Mouse (Mus musculus) liver, adult (tissue): ENCODE data around the gene Kirrel3.

Experiments used
- GATA4 ChIP-seq: IDR thresholded peaks from 2 replicates; pipeline ENCODE4 v1.6.1; 2014; ENCODE audit warnings: mild to moderate bottlenecking, low read length; ENCODE audit not compliant: insufficient replicate concordance

Gene Kirrel3

GRCm38 (mm10) chr9:35049891-35050527 lies 564.3 kb downstream of the Kirrel3 start:
- TF ChIP-seq GATA4: no peak

DNA sequence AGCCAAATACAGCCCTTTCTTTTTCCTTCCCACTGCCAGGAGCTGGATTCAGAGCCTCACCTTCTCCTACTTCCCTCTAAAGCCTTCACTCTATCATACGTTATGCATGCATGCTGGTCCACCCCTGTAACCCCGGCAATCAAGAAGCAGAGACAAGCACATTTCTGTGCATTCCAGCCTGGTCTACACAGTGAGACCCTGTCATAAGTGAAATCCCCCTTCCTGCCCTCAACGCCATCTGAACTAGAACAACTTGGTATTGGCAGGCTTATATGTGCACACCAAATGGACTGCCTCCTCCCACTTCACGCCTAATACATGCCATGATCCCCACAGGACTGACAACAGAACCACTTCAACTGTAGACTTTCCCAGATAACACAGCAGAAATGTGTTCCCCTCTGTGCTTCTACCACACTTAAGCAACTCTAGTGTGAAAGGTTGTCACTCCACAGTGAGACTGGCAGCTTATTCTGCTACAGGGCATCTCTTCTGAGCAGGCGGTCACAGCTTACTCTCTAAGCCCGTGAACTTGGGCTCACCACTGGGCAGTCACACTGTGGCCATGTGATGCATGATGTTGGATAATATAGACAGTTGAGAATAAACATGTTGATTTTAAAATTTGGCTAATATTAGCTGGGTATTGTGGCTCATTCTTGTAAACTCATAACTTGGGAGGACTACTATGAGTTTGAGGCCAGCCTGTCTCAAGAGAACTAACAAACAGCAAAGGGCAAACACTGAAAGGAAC lies 565.2 kb downstream of the Kirrel3 start:
- TF ChIP-seq GATA4: no peak

- no peak for TF ChIP-seq GATA4
Measured at GRCm38 (mm10) chr9:35051666-35052065, 566.0 kb downstream of the Kirrel3 start.

GRCm38 (mm10) chr9:35052671-35053070 lies 567.0 kb downstream of the Kirrel3 start:
- TF ChIP-seq GATA4: no peak

- TF ChIP-seq GATA4: no peak
Measured at GRCm38 (mm10) chr9:35053081-35053480, 567.4 kb downstream of the Kirrel3 start.

GRCm38 (mm10) chr9:35053669-35054068 lies 568.0 kb downstream of the Kirrel3 start:
- no peak for TF ChIP-seq GATA4

DNA sequence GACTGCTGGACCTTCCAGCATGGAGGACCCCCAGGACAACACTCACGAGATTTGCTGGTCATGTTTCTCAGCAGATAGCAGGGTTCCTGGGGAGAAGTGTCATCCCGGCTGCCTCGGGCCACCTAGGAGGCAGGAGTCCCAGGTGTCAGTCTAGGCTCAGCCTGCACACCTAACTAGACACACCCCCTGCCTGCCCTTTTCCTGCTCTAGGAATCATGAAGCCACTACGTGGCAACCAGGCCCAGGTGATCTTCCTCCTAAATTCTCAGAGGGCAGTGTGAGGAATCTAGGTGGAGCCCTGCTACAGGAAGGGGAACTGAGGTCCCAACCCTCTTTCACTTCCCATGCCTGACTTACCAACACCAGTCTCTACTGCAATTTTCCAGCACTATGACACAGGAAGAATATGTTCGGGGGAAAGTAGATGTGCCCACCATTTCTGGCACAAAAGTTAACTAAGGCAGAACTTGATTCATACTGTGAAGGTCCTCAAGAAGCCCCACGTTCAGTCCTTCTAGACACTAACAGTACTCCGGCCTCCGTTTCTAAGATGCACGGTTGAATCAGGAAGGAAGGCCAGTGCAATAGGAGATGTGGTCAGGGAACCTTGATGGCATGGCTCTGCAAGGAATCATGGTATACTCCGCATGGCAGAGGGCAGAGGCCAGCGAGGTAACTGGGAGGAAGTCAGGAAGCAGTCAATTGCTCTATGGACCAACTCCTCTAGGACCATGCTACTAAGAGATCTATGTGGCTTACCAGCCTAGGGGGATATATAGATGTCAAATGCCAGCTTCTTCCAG lies 570.0 kb downstream of the Kirrel3 start:
- TF ChIP-seq GATA4: no peak

DNA sequence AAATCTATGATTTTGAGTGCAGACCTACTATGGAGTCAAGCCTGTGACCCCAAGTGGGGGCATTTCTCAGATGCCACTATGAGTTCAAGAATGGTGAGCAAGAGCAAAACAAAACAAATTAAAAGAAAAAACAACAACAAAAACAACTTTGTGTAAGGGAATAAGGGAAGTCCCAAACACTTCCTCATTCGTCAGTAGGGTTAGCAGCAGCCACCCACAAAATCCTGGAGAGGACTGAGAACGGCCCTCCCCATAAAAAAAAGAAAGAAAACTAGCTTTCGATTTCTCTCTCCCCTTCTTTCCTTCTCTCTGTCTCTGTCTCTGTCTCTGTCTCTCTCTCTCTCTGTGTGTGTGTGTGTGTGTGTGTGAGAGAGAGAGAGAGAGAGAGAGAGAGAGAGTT lies 570.9 kb downstream of the Kirrel3 start:
- no peak for TF ChIP-seq GATA4

DNA sequence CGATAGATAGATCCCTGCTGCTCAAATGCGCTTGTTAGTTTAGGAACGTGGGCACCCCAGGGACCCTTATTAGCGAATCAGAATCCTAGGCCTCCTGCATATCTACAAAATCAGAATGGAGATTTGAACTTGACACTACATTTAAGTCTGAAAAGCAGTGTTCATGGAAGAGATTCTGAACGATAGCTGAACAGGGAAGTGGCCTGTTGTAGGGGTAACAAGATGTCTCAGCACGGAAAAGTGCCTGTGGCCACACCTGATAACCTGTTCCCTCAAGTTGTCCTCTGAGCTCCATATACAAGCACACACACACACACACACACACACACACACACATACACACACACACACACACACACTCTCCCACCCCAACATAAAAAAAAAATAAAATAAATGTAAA lies 571.9 kb downstream of the Kirrel3 start:
- no peak for TF ChIP-seq GATA4

GRCm38 (mm10) chr9:35058186-35058585 lies 572.5 kb downstream of the Kirrel3 start:
- TF ChIP-seq GATA4: no peak

DNA sequence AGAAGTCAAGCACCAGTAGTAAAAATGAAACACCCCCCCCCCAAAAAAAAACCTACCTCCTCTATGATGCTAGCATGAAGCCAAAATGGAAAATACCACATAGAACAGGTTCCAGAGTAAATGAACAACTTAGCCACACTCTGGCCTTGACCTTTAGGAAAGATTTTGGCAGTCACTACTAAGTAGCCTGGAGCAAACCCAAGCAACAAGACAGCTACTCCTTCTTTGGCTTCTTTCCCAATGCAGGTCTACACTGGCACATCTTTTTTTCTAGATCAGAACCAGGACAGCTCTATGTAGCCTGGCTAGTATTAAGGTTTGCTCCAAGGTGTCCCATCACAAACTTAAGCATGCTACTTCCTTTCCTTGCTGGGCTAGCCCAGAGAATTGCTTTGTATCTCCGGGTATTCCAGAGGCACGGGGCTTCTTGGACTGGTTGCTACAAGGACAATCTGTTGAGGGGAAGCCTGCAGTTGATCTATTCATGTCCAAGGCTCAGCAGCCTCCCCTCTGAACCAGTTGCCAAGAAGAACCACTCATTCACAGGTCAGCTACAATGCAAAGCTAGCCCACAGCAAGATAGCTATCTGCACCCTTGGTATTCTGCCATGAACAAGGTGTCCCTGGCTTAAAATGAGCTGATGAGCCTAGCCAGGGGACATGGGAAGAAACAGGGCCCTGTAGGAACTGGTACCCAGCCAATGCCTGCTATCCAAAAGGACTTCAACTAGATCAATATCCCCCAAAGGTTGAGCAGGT lies 573.1 kb downstream of the Kirrel3 start:
- TF ChIP-seq GATA4: peak; percentile 100

DNA sequence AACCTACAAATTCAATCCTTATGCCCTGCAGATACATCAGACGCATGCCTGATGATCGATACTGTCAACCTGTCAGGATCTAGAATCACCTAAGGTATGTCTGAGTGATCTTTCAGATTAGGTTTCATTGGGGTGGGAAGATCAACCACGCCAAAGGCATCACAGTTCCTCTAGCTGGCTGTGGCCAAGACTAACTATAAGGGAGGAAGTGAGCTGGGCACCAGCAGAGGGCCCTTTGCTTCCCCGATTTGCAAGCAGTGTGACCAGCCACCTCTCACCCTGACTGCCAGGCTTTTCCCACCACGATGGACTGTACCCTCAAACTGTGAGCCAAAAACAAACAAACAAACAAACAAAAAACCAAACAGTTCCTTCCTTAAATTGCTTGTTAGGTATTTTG lies 574.2 kb downstream of the Kirrel3 start:
- TF ChIP-seq GATA4: no peak

GRCm38 (mm10) chr9:35061446-35061845 lies 575.8 kb downstream of the Kirrel3 start:
- TF ChIP-seq GATA4: no peak
